Mouse (Mus musculus) MEL (cell line): Measurements from ENCODE around the gene Gm13271. TPM values are rescaled to one million over a fixed set of nuclear protein-coding genes. Genes with fewer than 3 reads are reported as not detected.
A peak's percentile ranks its signal among the peaks of the same experiment; 100 is the strongest.
"Not testable (repeated sequence)": the region's sequence is repeated elsewhere in the genome, so short reads cannot be mapped to it uniquely, and the experiment has no call there.

Experiments used
- DNase-seq: peaks from one replicate; pipeline ENCODE4 v3.0.0; 2011; ENCODE audit warnings: low read depth, low spot score
- H3K27ac ChIP-seq: 2 replicates; pipeline ENCODE4 v1.5.1; 2012; ENCODE audit warnings: low read depth, mild to moderate bottlenecking, control low read depth, low read length, moderate library complexity; ENCODE audit not compliant: control insufficient read depth
- H3K27me3 ChIP-seq, 2 experiments: fragments of 150-350 bp in 1 of 2; sonication (generic) in 1 of 2; 2 replicates each; pipeline ENCODE4 v1.6.1; 2012; ENCODE audit warnings: low read length in 2 of 2, mild to moderate bottlenecking in 2 of 2, improper control_type of control experiment in 1 of 2, moderate library complexity in 1 of 2; ENCODE audit not compliant: insufficient read depth in 2 of 2, control insufficient read depth in 1 of 2
- H3K36me3 ChIP-seq, 2 experiments: 2 replicates each; pipeline ENCODE4 v1.6.1; 2012 to 2014; ENCODE audit warnings: low read length in 2 of 2, improper control_type of control experiment in 1 of 2, inconsistent platforms in 1 of 2, mild to moderate bottlenecking in 1 of 2; ENCODE audit not compliant: insufficient read depth in 2 of 2, control insufficient read depth in 1 of 2
- H3K4me1 ChIP-seq, 2 experiments: fragments of 150-350 bp in 1 of 2; sonication (generic) in 1 of 2; 2 replicates each; pipeline ENCODE4 v1.6.1; 2012; ENCODE audit warnings: low read length in 2 of 2, improper control_type of control experiment in 1 of 2, mild to moderate bottlenecking in 1 of 2; ENCODE audit not compliant: insufficient read depth in 2 of 2, control insufficient read depth in 1 of 2
- H3K4me3 ChIP-seq, 2 experiments: fragments of 150-350 bp in 1 of 2; sonication (generic) in 1 of 2; 2 replicates each; pipeline ENCODE4 v1.5.1; 2012; ENCODE audit warnings: low read depth in 2 of 2, low read length in 2 of 2, mild to moderate bottlenecking in 2 of 2, moderate library complexity in 2 of 2, control low read depth in 1 of 2, improper control_type of control experiment in 1 of 2; ENCODE audit not compliant: control insufficient read depth in 1 of 2, insufficient read depth in 1 of 2
- H3K79me2 ChIP-seq: 2 replicates; pipeline ENCODE4 v1.6.1; 2012; ENCODE audit warnings: mild to moderate bottlenecking, low read length, moderate library complexity; ENCODE audit not compliant: control insufficient read depth, poor library complexity, insufficient read depth
- H3K9ac ChIP-seq: 2 replicates; pipeline ENCODE4 v1.6.1; 2012; ENCODE audit warnings: low read depth, mild to moderate bottlenecking, control low read depth, low read length, moderate library complexity; ENCODE audit not compliant: control insufficient read depth, poor library complexity, severe bottlenecking
- H3K9me3 ChIP-seq: fragments of 150-350 bp; sonication (generic); replicated peaks from 2 replicates; pipeline ENCODE4 v1.6.1; 2012; ENCODE audit warnings: mild to moderate bottlenecking, low read length, improper control_type of control experiment, moderate library complexity; ENCODE audit not compliant: insufficient read depth
- CHD1 ChIP-seq: IDR thresholded peaks from 2 replicates; pipeline ENCODE4 v1.6.1; 2012; ENCODE audit warnings: low read depth, mild to moderate bottlenecking, inconsistent platforms, low read length, improper control_type of control experiment
- CTCF ChIP-seq, 3 experiments: IDR thresholded peaks in 2 of 3; conservative IDR thresholded peaks in 1 of 3; 2 replicates each; pipeline ENCODE4 v1.5.1; 2011 to 2012; ENCODE audit warnings: low read length in 3 of 3, low read depth in 2 of 3, mild to moderate bottlenecking in 2 of 3, improper control_type of control experiment in 1 of 3, inconsistent platforms in 1 of 3, mixed read lengths in 1 of 3, moderate library complexity in 1 of 3; ENCODE audit not compliant: control insufficient read depth in 1 of 3, insufficient read depth in 1 of 3, poor library complexity in 1 of 3, severe bottlenecking in 1 of 3
- E2F4 ChIP-seq: IDR thresholded peaks from 2 replicates; pipeline ENCODE4 v1.6.1; 2011; ENCODE audit warnings: low read depth, low read length, improper control_type of control experiment, borderline replicate concordance
- ELF1 ChIP-seq: IDR thresholded peaks from 2 replicates; pipeline ENCODE4 v1.6.1; 2014; ENCODE audit warnings: low read depth, mild to moderate bottlenecking, inconsistent platforms, low read length, improper control_type of control experiment, moderate library complexity
- GATA1 ChIP-seq: IDR thresholded peaks from 2 replicates; pipeline ENCODE4 v1.6.1; 2011; ENCODE audit warnings: low read depth, low read length, improper control_type of control experiment
- MAFK ChIP-seq: IDR thresholded peaks from 2 replicates; pipeline ENCODE4 v1.6.1; 2011; ENCODE audit warnings: low read depth, mild to moderate bottlenecking, low read length, improper control_type of control experiment, borderline replicate concordance
- MAX ChIP-seq: IDR thresholded peaks from 2 replicates; pipeline ENCODE4 v1.6.1; 2011; ENCODE audit warnings: low read length, improper control_type of control experiment
- MEF2A ChIP-seq: IDR thresholded peaks from 2 replicates; pipeline ENCODE4 v1.6.1; 2014; ENCODE audit warnings: low read depth, mild to moderate bottlenecking, inconsistent platforms, low read length, improper control_type of control experiment; ENCODE audit not compliant: poor library complexity, insufficient replicate concordance, severe bottlenecking; ENCODE audit errors: extremely low read depth
- MYB ChIP-seq: IDR thresholded peaks from 2 replicates; pipeline ENCODE4 v1.6.1; 2011; ENCODE audit warnings: mild to moderate bottlenecking, low read depth, low read length, improper control_type of control experiment
- MYC ChIP-seq: IDR thresholded peaks from 2 replicates; pipeline ENCODE4 v1.6.1; 2011; ENCODE audit warnings: low read depth, mild to moderate bottlenecking, low read length, improper control_type of control experiment, moderate library complexity
- POLR2A ChIP-seq, 2 experiments: IDR thresholded peaks; 2 replicates each; pipeline ENCODE4 v1.6.1; 2011 to 2012; ENCODE audit warnings: low read length in 2 of 2, mild to moderate bottlenecking in 2 of 2, control low read depth in 1 of 2, improper control_type of control experiment in 1 of 2, low read depth in 1 of 2, moderate library complexity in 1 of 2; ENCODE audit not compliant: control insufficient read depth in 1 of 2, insufficient read depth in 1 of 2, poor library complexity in 1 of 2
- POLR2AphosphoS2 ChIP-seq: IDR thresholded peaks from 2 replicates; pipeline ENCODE4 v1.6.1; 2011; ENCODE audit warnings: low read length, improper control_type of control experiment
- SMC3 ChIP-seq: IDR thresholded peaks from 2 replicates; pipeline ENCODE4 v1.6.1; 2011; ENCODE audit warnings: low read depth, low read length, improper control_type of control experiment
- TBP ChIP-seq: IDR thresholded peaks from 2 replicates; pipeline ENCODE4 v1.8.0; 2011; ENCODE audit warnings: low read depth, low read length, improper control_type of control experiment
- TCF12 ChIP-seq: IDR thresholded peaks from 2 replicates; pipeline ENCODE4 v1.6.1; 2014; ENCODE audit warnings: low read depth, mild to moderate bottlenecking, inconsistent platforms, low read length, improper control_type of control experiment, moderate library complexity
- USF1 ChIP-seq: IDR thresholded peaks from 2 replicates; pipeline ENCODE4 v1.6.1; 2014; ENCODE audit warnings: low read depth, mild to moderate bottlenecking, inconsistent platforms, low read length, improper control_type of control experiment, moderate library complexity
- USF2 ChIP-seq, 2 experiments: IDR thresholded peaks; 2 replicates each; pipeline ENCODE4 v1.6.1; 2011 to 2012; ENCODE audit warnings: improper control_type of control experiment in 2 of 2, low read length in 2 of 2, borderline replicate concordance in 1 of 2, inconsistent platforms in 1 of 2, low read depth in 1 of 2, mild to moderate bottlenecking in 1 of 2; ENCODE audit not compliant: insufficient read depth in 1 of 2
- ZKSCAN1 ChIP-seq: IDR thresholded peaks from 2 replicates; pipeline ENCODE4 v1.6.1; 2012; ENCODE audit warnings: low read depth, mild to moderate bottlenecking, inconsistent platforms, low read length, improper control_type of control experiment, moderate library complexity
- polyA plus RNA-seq, 2 experiments: library from polyadenylated mRNA; stranded (reverse) in 1 of 2; unstranded in 1 of 2; fragments of >175 nt in 1 of 2; fragments of >200 nt in 1 of 2; gene quantifications; 2 replicates each; pipeline versions ENCODE4 v1.2.1 to v1.2.4; 2012; ENCODE audit warnings: low replicate concordance in 2 of 2, low read depth in 1 of 2; ENCODE audit not compliant: insufficient read length in 2 of 2, insufficient read depth in 1 of 2, missing spikeins in 1 of 2
- total RNA-seq: library from RNA; depleted of rRNA; stranded (reverse); fragments of 300-350 nt; gene quantifications from 2 replicates; pipeline ENCODE4 v1.2.3, GENCODE M21; 2012; rRNA removed

Gene Gm13271
- total RNA-seq (not detected in 2 replicates), polyA plus RNA-seq (not detected)

GRCm38 (mm10) chr4:88754818-88755340 lies at the start of gene Gm13271:
TSS of gene Gm13271 (plus strand) at chr4:88754868.
- not testable (repeated sequence) for H3K4me3 ChIP-seq, H3K9me3 ChIP-seq, H3K27ac ChIP-seq, H3K27me3 ChIP-seq, H3K9ac ChIP-seq, H3K4me1 ChIP-seq, DNase-seq, H3K79me2 ChIP-seq, H3K36me3 ChIP-seq

GRCm38 (mm10) chr4:88705924-88706323 lies 48.7 kb upstream of the Gm13271 start:
- Histone ChIP-seq H3K9me3 (no peaks in the 10 kb centered on the region), H3K36me3 (no peaks in the 10 kb centered on the region; a peak in 1 of 4 replicates), H3K4me3 (no peak overlapping the region), H3K79me2 (no peaks in the 10 kb centered on the region), H3K9ac (no peak overlapping the region), H3K27me3 (no peaks in the 10 kb centered on the region), H3K4me1 (no peaks in the 10 kb centered on the region), H3K27ac (no peak overlapping the region)
- DNase-seq: peak; percentile 49
- TF ChIP-seq POLR2AphosphoS2 (no peak), USF1 (0 out of 2 replicates have a peak, but pooled peaks have one; percentile 34)

- no peaks in the 10 kb centered on the region; a peak in 1 of 4 replicates for H3K36me3 ChIP-seq
- H3K79me2 ChIP-seq: no peaks in the 10 kb centered on the region
- no peak for DNase-seq
- no peak for TF ChIP-seq SMC3
- TF ChIP-seq USF2 (IDR thresholded peaks at IDR 0.05; ENCODE audit: borderline replicate concordance in 1 of 2, insufficient read depth in 1 of 2, low read depth in 1 of 2, low read length in 2 of 2): no peak
- TF ChIP-seq GATA1: no peak
- no peak for TF ChIP-seq POLR2A (IDR thresholded peaks at IDR 0.05; ENCODE audit: control insufficient read depth in 1 of 2, insufficient read depth in 1 of 2, low read depth in 1 of 2, low read length in 2 of 2, poor library complexity in 1 of 2)
- no peak for TF ChIP-seq MAFK
- TF ChIP-seq MEF2A: no peak
- TF ChIP-seq MAX: no peak
- no peak for TF ChIP-seq CHD1
- no peak for TF ChIP-seq TBP
- no peak for TF ChIP-seq CTCF (IDR thresholded peaks at IDR 0.05 in 2 of 3, conservative IDR thresholded peaks at IDR 0.05 in 1 of 3; ENCODE audit: control insufficient read depth in 1 of 3, insufficient read depth in 1 of 3, low read depth in 2 of 3, low read length in 3 of 3, poor library complexity in 1 of 3, severe bottlenecking in 1 of 3)
- TF ChIP-seq E2F4: no peak
- no peak for TF ChIP-seq ZKSCAN1
- TF ChIP-seq MYB: no peak
- no peak for TF ChIP-seq ELF1
- no peak for TF ChIP-seq MYC
- no peak for TF ChIP-seq TCF12
- no peak overlapping the region for H3K27ac ChIP-seq
- H3K9ac ChIP-seq: no peak overlapping the region
- H3K27me3 ChIP-seq: no peaks in the 10 kb centered on the region
- H3K4me3 ChIP-seq: no peak overlapping the region
- H3K9me3 ChIP-seq: no peaks in the 10 kb centered on the region
- no peaks in the 10 kb centered on the region for H3K4me1 ChIP-seq
Observed at GRCm38 (mm10) chr4:88707128-88707826, 47.4 kb upstream of the Gm13271 start.
